Mouse (Mus musculus) kidney, adult 8-10 months (tissue): Measurements from ENCODE around the gene Kmt2d.

Source experiments
- DNase-seq, 2 experiments: peaks; one replicate each; pipeline ENCODE4 v3.0.0; 2022

Gene Kmt2d

DNA sequence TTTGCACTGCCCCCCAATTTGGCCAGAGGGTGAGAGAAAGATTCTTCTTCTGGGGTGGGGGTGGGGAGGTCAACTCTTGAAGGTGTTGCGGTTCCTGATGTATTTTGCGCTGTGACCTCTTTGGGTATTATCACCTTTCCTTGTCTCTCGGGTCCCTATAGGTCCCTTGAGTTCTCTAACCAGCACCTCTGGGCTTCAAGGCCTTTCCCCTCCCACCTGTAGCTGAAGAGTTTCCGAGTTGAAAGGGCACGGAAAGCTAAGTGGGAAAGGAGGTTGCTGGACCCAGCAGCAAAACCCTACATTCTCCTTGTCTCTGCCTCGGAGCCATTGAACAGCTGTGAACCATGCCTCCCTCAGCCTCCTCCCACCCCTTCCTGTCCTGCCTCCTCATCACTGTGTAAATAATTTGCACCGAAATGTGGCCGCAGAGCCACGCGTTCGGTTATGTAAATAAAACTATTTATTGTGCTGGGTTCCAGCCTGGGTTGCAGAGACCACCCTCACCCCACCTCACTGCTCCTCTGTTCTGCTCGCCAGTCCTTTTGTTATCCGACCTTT lies 77.8 kb downstream of the Kmt2d start:
- no peak for DNase-seq

DNA sequence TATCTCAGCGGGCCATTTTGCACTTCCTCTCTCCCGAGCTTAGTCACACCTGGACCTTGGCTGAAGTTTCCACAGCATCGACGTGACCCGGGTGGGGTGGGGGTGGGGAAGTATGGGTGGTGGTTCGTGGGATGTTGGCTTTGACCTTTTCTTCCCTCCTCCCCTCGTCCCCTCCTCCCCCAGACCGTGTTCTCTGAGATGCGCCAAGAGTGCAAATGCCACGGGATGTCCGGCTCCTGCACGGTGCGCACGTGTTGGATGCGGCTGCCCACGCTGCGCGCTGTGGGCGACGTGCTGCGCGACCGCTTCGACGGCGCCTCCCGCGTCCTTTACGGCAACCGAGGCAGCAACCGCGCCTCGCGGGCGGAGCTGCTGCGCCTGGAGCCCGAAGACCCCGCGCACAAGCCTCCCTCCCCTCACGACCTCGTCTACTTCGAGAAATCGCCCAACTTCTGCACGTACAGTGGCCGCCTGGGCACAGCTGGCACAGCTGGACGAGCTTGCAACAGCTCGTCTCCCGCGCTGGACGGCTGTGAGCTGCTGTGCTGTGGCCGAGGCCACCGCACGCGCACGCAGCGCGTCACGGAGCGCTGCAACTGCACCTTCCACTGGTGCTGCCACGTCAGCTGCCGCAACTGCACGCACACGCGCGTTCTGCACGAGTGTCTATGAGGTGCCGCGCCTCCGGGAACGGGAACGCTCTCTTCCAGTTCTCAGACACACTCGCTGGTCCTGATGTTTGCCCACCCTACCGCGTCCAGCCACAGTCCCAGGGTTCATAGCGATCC lies 78.6 kb downstream of the Kmt2d start:
- no peak for DNase-seq

DNA sequence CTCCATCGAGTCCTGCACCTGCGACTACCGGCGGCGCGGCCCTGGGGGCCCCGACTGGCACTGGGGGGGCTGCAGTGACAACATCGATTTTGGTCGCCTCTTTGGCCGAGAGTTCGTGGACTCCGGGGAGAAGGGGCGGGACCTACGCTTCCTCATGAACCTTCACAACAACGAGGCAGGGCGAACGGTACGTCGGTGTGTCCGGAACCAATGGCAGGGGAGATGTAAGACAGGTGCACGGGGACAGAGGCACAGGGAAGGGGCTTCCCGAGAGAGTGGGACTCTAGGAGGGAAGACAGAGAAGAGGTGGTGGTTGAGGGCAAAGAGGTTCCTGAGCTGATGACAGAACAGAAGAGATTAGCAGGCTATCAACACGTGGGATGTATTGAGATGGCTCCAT lies 79.2 kb downstream of the Kmt2d start:
- DNase-seq, result no peak

DNA sequence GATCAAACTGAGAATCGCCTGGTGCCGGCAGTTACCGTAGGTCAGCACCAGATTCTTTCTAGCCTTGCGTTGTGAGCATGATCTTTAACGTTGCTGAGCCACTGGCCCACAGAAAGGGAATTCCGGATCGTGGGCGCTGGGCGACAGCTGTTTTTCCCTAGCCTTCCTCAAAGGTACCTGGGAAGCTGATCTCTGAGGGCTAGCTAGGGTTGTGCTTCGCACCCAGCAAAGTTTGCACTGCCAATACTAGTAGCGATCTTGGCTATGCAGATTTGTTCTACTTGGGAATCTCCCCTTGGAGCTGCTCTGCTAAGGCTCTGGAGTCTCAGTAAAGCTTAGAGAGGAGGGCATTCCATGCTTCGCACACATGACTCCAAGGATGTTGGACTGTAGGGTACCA lies 79.8 kb downstream of the Kmt2d start:
- DNase-seq, result no peak

DNA sequence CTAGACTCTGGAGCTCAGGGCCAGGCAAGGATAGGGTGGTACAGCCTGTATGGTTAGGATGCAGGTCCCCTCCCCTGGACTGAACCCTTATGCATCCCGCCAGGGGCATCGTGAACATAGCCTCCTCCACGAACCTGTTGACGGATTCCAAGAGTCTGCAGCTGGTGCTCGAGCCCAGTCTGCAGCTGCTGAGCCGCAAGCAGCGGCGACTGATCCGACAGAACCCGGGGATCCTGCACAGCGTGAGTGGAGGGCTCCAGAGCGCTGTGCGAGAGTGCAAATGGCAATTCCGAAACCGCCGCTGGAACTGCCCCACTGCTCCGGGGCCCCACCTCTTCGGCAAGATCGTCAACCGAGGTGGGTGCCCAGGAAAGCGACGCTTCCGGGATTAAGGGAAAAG lies 80.2 kb downstream of the Kmt2d start:
- no peak for DNase-seq

DNA sequence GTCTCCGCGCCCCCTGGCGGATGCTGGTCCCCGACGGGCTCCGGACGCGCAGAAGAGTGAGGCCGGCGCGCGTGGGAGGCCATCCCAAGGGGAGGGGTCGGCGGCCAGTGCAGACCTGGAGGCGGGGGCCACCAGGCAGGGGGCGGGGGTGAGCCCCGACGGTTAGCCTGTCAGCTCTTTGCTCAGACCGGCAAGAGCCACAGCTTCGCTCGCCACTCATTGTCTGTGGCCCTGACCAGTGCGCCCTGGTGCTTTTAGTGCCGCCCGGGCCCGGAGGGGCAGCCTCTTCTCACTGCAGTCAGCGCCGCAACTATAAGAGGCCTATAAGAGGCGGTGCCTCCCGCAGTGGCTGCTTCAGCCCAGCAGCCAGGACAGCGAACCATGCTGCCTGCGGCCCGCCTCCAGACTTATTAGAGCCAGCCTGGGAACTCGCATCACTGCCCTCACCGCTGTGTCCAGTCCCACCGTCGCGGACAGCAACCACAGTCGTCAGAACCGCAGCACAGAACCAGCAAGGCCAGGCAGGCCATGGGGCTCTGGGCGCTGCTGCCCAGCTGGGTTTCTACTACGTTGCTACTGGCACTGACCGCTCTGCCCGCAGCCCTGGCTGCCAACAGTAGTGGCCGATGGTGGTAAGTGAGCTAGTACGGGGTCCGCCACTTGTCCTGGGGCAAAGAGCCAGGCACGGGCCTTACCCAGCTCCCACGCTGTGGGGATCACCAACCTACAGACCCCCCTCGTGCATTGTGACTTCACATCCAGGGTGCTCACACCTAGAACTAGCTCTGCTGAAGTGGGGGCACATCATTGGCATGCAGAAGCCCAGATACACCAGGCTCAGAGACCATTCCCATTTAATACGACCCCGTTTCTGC lies 81.1 kb downstream of the Kmt2d start, which contains the start of gene Wnt1:
Wnt1 (plus strand) TSS at position 197 of the 875 bp plus-strand sequence.
- peak in 1 of 2 experiments; percentile 41 for DNase-seq

DNA sequence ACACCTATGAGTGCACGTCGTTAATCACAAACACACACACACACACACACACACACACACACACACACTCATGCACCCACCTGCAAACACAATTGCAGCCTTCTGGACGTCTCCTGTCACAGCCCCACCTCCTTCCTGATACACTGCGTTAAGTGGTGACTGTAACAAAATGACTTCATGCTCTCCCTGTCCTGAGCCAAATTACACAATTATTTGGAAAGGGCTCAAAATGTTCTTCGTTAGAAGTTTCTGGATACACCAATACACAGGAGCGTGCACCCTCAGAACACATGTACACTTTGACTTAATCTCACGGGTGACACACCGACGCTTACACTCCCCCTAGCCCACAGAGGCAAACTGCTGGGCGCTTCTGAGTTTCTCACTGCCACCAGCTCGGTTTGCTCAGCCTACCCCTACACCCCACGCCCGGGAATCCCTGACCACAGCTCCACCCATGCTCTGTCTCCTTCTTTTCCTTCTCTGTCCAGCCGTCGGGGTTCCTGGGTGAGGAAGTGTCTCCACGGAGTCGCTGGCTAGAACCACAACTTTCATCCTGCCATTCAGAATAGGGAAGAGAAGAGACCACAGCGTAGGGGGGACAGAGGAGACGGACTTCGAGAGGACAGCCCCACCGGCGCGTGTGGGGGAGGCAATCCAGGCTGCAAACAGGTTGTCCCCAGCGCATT lies 81.9 kb downstream of the Kmt2d start:
- DNase-seq, result no peak

DNA sequence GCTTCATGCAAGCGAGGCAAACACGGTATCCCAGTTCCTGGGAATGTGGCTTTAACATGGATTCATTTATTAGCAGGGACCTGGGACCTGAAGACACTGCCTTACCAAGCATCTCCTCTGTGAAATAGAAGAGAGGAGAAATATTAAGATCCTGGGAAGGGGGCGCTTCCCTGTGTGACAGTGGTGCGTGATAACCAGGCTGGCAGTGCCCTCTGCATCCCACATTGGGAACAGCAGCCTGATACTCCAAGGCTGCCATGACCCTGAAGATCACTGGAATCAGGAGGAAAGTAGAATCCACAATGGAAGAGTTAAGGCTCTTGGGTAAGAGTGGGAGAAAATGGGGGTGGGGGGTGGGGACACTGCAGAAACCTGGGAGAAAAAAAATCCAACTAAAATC lies 83.1 kb downstream of the Kmt2d start:
- no peak for DNase-seq

DNA sequence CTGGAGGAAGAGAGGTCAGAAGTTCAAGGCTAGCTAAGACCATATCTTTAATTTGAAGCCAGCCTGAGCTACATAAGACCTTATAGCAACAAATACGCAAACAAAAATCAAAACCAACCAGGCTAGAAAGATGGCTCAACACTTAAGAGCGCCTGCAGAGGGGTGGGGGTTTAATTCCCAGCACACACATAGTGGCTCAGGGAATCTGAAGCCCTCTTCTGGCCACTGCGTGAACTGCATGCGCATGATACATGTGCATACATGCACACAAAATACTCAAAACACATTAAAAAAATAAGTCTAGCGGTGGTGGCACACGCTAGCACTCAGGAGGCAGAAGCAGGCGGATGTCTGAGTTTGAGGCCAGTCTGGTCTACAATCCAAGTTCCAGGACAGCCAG lies 85.3 kb downstream of the Kmt2d start:
- no peak for DNase-seq
